Mouse (Mus musculus): ENCODE results near the gene Slc6a19.
"Not testable (repeated sequence)": the region's sequence is repeated elsewhere in the genome, so short reads cannot be mapped to it uniquely, and the experiment has no call there.

Slc6a19 gene

DNA sequence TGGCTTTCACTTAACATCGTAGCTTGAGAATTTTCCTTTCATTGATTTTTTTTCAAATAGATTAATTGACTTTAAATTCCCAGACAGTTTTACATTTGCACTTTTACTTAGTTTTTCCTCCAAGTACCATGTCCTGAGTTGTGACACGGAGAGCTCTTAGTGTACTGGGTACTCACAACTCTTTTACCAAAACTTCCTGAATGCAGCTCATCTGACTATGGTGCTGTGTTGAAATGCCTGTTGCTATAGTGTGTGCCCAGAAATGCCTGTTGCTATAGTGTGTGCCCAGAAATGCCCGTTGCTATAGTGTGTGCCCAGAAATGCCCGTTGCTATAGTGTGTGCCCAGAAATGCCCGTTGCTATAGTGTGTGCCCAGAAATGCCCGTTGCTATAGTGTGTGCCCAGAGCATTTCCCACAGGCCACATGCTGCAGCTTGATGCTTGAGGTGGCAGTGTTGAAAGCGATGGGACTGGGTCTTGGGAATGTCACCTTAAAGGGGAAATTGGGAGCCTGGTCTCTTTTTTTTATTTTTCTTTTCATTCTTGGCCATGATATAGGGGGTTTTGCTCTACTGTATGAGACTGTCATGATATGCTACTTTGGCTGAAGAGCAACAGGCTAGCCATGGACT is at the start of gene Slc6a19:
TSS of gene Slc6a19 (minus strand) at position 172 of the 632 bp plus-strand sequence.
- no peak for ATAC-seq (ENCODE audit: insufficient number of reproducible peaks, low FRiP score, low TSS enrichment)

GRCm38 (mm10) chr13:73751284-73751683 is 46.6 kb upstream of the Slc6a19 start:
- no peak for ATAC-seq (ENCODE audit: insufficient number of reproducible peaks, low FRiP score, low TSS enrichment)

GRCm38 (mm10) chr13:73750435-73750834 is 45.8 kb upstream of the Slc6a19 start:
- no peak for ATAC-seq (ENCODE audit: insufficient number of reproducible peaks, low FRiP score, low TSS enrichment)

DNA sequence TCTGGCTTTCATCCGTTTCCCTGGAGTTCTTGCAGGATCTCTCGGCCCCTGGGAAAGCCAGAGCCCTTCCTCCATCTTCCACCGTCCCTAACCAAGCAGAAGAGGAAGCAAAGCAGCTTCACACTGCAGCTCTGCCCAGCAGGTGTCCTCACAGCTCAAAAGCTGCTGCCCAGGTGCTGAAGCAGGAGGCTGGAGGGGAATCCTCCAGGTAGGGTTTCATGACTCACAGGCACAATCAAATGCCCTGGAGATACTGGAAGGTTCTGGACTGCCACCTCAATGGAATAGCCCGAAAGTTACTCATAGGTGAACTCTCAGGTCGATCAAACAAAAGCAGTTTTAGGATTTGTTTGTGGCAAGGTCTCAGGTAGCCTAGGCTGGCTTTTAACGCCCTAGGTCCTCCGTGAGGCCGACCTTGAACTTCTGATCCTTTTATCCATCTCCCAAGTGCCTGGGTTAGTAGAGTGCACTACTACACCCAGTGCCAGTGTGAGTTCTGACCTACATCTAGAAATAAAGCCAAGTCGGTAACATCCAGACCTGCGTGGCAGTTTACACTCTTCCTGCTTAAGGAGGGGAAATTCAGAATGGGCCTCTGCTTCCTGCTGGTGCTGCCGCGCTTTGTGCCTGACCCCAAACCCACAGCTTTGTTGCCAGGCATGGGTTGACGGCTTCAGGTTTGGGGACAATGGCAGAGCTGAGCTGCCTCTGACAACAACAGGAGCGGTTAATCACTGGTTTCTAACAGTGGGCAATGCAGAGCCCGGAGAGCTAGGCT is 44.2 kb upstream of the Slc6a19 start:
- ATAC-seq (ENCODE audit: insufficient number of reproducible peaks, low FRiP score, low TSS enrichment) = no peak

- no peak for ATAC-seq (ENCODE audit: insufficient number of reproducible peaks, low FRiP score, low TSS enrichment)
These were observed 39.0 kb upstream of the Slc6a19 start for GRCm38 (mm10) chr13:73743662-73744061.

GRCm38 (mm10) chr13:73742944-73743343 is 38.3 kb upstream of the Slc6a19 start:
- no peak for ATAC-seq (ENCODE audit: insufficient number of reproducible peaks, low FRiP score, low TSS enrichment)

- not testable (repeated sequence) for ATAC-seq (ENCODE audit: insufficient number of reproducible peaks, low FRiP score, low TSS enrichment)
These were observed 35.8 kb upstream of the Slc6a19 start for GRCm38 (mm10) chr13:73740399-73740944.

GRCm38 (mm10) chr13:73736943-73737342 is 32.3 kb upstream of the Slc6a19 start:
- no peak for ATAC-seq (ENCODE audit: insufficient number of reproducible peaks, low FRiP score, low TSS enrichment)

DNA sequence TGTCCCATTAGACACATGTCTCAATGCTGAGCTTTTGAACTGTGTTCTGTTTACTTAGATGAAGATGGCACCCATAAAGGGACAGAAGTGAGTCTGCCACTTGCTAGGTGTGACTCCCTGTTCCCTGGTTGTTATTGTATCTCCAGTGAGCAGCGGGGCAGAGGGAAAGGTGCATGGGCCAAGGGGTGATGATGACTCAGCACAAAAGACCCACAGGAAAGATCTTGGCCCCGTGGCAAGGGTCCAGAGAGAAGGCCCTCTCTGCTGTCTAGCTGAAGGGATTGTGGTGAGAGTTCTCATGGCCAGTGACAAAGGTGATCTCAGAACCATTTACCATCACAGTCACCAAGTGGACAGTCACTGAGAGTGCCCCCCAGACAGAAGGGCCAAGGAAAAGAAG is 31.3 kb upstream of the Slc6a19 start:
- no peak for ATAC-seq (ENCODE audit: insufficient number of reproducible peaks, low FRiP score, low TSS enrichment)

GRCm38 (mm10) chr13:73735270-73735669 is 30.6 kb upstream of the Slc6a19 start:
- ATAC-seq (ENCODE audit: insufficient number of reproducible peaks, low FRiP score, low TSS enrichment) = no peak

DNA sequence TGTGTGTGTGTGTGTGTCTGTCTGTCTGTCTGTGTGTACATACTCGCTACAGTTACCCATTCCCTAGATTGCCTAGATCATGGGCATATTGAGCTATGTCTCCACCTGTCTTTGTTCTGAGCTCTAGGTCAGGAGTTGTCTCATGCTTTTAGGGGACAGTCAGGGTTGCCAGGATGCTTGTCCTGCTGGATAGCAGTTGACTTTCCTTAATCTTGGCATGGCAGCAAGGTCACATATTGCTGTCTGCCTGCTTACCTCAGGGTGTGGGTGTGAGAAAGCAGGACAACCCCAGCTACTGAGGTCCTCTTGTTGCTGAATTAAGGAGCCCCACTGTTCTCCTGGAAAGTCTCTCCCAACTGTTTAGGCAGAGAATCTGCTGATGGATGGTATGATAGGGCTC is 29.7 kb upstream of the Slc6a19 start:
- no peak for ATAC-seq (ENCODE audit: insufficient number of reproducible peaks, low FRiP score, low TSS enrichment)

- ATAC-seq (ENCODE audit: insufficient number of reproducible peaks, low FRiP score, low TSS enrichment) = no peak
These were observed 28.4 kb upstream of the Slc6a19 start, which contains the start of gene Slc12a7 for GRCm38 (mm10) chr13:73732742-73733700. TSS of gene Slc12a7 (plus strand) at chr13:73733094.

- no peak for ATAC-seq (ENCODE audit: insufficient number of reproducible peaks, low FRiP score, low TSS enrichment)
These were observed 27.6 kb upstream of the Slc6a19 start for GRCm38 (mm10) chr13:73732235-73732634.

GRCm38 (mm10) chr13:73730913-73731312 is 26.2 kb upstream of the Slc6a19 start:
- ATAC-seq (ENCODE audit: insufficient number of reproducible peaks, low FRiP score, low TSS enrichment) = no peak

DNA sequence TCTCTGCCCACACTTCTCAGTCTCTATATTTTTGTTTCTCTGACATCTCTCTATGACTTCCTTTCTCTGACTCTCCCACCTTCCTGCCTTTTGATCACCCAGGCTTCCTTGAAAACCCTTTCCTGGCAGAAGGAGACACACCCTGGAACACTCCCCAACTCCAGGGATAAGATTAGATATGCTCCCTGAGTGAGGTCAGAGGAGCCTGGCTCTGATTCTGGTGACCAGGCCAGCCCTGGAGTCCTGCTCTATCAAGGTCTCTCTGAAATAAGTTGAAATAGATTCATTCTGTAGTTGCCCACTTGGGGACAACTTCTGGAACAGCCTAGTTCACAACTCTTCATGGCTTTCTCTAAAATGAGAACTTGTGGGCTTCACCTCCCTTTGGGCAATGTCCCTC is 24.0 kb upstream of the Slc6a19 start:
- ATAC-seq (ENCODE audit: insufficient number of reproducible peaks, low FRiP score, low TSS enrichment) = no peak

- ATAC-seq (ENCODE audit: insufficient number of reproducible peaks, low FRiP score, low TSS enrichment) = no peak
These were observed 23.0 kb upstream of the Slc6a19 start for GRCm38 (mm10) chr13:73727621-73728025.

DNA sequence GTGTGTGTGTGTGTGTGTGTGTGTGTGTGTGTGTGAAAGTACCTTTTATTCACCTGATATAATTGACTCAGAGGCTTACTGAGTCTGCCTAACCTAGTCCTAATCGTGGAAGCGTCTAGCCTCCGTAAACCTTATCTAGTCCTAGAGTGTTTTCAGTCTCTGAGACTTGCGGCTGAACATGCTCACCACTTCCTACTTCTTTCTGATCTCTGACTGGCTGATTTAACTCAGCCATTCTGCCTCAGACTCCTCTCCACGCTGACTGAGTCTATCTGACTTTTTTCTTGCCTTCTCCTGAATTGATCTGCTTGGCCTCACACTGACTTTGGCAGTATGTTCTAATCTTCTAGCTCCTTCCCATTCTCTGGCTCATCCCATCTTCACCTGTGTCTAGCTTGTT is 20.6 kb upstream of the Slc6a19 start:
- ATAC-seq (ENCODE audit: insufficient number of reproducible peaks, low FRiP score, low TSS enrichment) = no peak

- no peak for ATAC-seq (ENCODE audit: insufficient number of reproducible peaks, low FRiP score, low TSS enrichment)
These were observed 18.5 kb upstream of the Slc6a19 start for GRCm38 (mm10) chr13:73723081-73723668.

DNA sequence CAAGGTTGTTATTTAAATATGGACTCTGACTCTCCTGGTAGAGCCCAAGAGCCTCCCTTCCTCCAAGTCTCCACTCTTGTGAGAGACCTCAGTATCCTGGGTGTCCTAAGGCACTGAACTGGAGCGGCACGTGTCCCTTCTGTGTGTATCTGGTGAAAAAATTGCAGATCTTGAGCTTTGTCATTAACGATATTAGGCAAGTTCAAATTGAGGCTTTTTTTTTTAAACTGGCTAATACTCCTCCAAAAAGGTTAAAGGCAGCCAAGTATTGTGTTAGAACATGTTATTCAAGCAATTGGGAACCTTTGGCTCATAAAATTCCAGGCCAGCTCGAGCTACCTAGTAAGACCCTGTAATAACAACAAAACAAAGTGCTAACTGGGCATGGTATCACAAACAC is 15.6 kb upstream of the Slc6a19 start:
- no peak for ATAC-seq (ENCODE audit: insufficient number of reproducible peaks, low FRiP score, low TSS enrichment)

- ATAC-seq (ENCODE audit: insufficient number of reproducible peaks, low FRiP score, low TSS enrichment) = peak; percentile 64
These were observed 13.6 kb upstream of the Slc6a19 start for GRCm38 (mm10) chr13:73718225-73718624.
